Mouse (Mus musculus): Measurements from ENCODE around the gene Ctc1. TPM values are rescaled to one million over a fixed set of nuclear protein-coding genes. Genes with fewer than 3 reads are reported as not detected.

Ctc1 gene
- polyA plus RNA-seq, 2 experiments, result 44.6 to 76.4 TPM

- peak; percentile 47; the same call in 1 of the 2 replicates for ATAC-seq (ENCODE audit: low FRiP score, low read depth)
- Histone ChIP-seq H3K9me3 (ENCODE audit: control insufficient read depth, low read length) (no peaks in the 10 kb centered on the region), H3K36me3 (ENCODE audit: control insufficient read depth, insufficient read depth, low read length) (peaks cover 9% of the 10 kb centered on the region), H3K9ac (ENCODE audit: low read depth, low read length, severe bottlenecking) (no peak overlapping the region), H3K4me1 (ENCODE audit: control insufficient read depth, insufficient read depth, low read length) (no peaks in the 10 kb centered on the region), H3K27ac (replicated peaks; ENCODE audit: low read depth, low read length) (no peak overlapping the region), H3K27me3 (ENCODE audit: control insufficient read depth, insufficient read depth, low read length) (no peaks in the 10 kb centered on the region), H3K4me2 (replicated peaks; ENCODE audit: low read depth, low read length, severe bottlenecking) (no peak overlapping the region), H3K4me3 (replicated peaks; ENCODE audit: low read length) (no peak overlapping the region)
- WGBS, result 36% methylated on average over 4 of the region's 4 CpGs
- TF ChIP-seq POLR2A (IDR thresholded peaks at IDR 0.05; ENCODE audit: borderline replicate concordance, extremely low read depth, insufficient read depth, insufficient read length), result no peak
- peak; percentile 86 for DNase-seq (ENCODE audit: low spot score)
Observed at GRCm38 (mm10) chr11:68982639-68983369, 32.9 kb upstream of the Ctc1 start.

GRCm38 (mm10) chr11:68987365-68987882 lies 28.3 kb upstream of the Ctc1 start:
- DNase-seq (ENCODE audit: low spot score) (no peak), ATAC-seq (ENCODE audit: low FRiP score, low read depth) (no peak)
- WGBS, result 93% methylated on average over 11 of the region's 11 CpGs
- Histone ChIP-seq H3K4me1 (ENCODE audit: control insufficient read depth, insufficient read depth, low read length) (no peaks in the 10 kb centered on the region), H3K36me3 (ENCODE audit: control insufficient read depth, insufficient read depth, low read length) (peaks cover 52% of the 10 kb centered on the region), H3K27ac (replicated peaks; ENCODE audit: low read depth, low read length) (no peak overlapping the region), H3K9me3 (ENCODE audit: control insufficient read depth, low read length) (no peaks in the 10 kb centered on the region), H3K9ac (ENCODE audit: low read depth, low read length, severe bottlenecking) (no peak overlapping the region), H3K4me3 (replicated peaks; ENCODE audit: low read length) (no peak overlapping the region), H3K4me2 (replicated peaks; ENCODE audit: low read depth, low read length, severe bottlenecking) (no peak overlapping the region), H3K27me3 (ENCODE audit: control insufficient read depth, insufficient read depth, low read length) (no peaks in the 10 kb centered on the region)
- TF ChIP-seq POLR2A (IDR thresholded peaks at IDR 0.05; ENCODE audit: borderline replicate concordance, extremely low read depth, insufficient read depth, insufficient read length), result no peak

- Histone ChIP-seq H3K9me3 (ENCODE audit: control insufficient read depth, low read length) (no peaks in the 10 kb centered on the region), H3K4me2 (replicated peaks; ENCODE audit: low read depth, low read length, severe bottlenecking) (no peak overlapping the region), H3K4me1 (ENCODE audit: control insufficient read depth, insufficient read depth, low read length) (no peaks in the 10 kb centered on the region), H3K27ac (replicated peaks; ENCODE audit: low read depth, low read length) (no peak overlapping the region), H3K4me3 (replicated peaks; ENCODE audit: low read length) (no peak overlapping the region), H3K9ac (ENCODE audit: low read depth, low read length, severe bottlenecking) (no peak overlapping the region), H3K27me3 (ENCODE audit: control insufficient read depth, insufficient read depth, low read length) (no peaks in the 10 kb centered on the region), H3K36me3 (ENCODE audit: control insufficient read depth, insufficient read depth, low read length) (peaks cover 61% of the 10 kb centered on the region)
- ATAC-seq (ENCODE audit: low FRiP score, low read depth) (no peak), DNase-seq (ENCODE audit: low spot score) (no peak)
- no peak for TF ChIP-seq POLR2A (IDR thresholded peaks at IDR 0.05; ENCODE audit: borderline replicate concordance, extremely low read depth, insufficient read depth, insufficient read length)
- 91% methylated on average over 17 of the region's 17 CpGs for WGBS
Observed at GRCm38 (mm10) chr11:68988341-68988740, 27.4 kb upstream of the Ctc1 start.

- no peak for TF ChIP-seq POLR2A (IDR thresholded peaks at IDR 0.05; ENCODE audit: borderline replicate concordance, extremely low read depth, insufficient read depth, insufficient read length)
- H3K36me3 ChIP-seq (ENCODE audit: control insufficient read depth, insufficient read depth, low read length), result peaks cover 91% of the 10 kb centered on the region
- no peak for ATAC-seq (ENCODE audit: low FRiP score, low read depth)
Observed at GRCm38 (mm10) chr11:68993122-68993521, 22.6 kb upstream of the Ctc1 start.

GRCm38 (mm10) chr11:68994377-68994776 lies 21.3 kb upstream of the Ctc1 start:
- 91% methylated on average over 3 of the region's 3 CpGs for WGBS
- Histone ChIP-seq H3K9me3 (ENCODE audit: control insufficient read depth, low read length) (no peaks in the 10 kb centered on the region), H3K27me3 (ENCODE audit: control insufficient read depth, insufficient read depth, low read length) (no peaks in the 10 kb centered on the region), H3K4me2 (replicated peaks; ENCODE audit: low read depth, low read length, severe bottlenecking) (no peak overlapping the region), H3K4me1 (ENCODE audit: control insufficient read depth, insufficient read depth, low read length) (no peaks in the 10 kb centered on the region), H3K4me3 (replicated peaks; ENCODE audit: low read length) (no peak overlapping the region), H3K27ac (replicated peaks; ENCODE audit: low read depth, low read length) (no peak overlapping the region), H3K36me3 (ENCODE audit: control insufficient read depth, insufficient read depth, low read length) (peaks cover 92% of the 10 kb centered on the region), H3K9ac (ENCODE audit: low read depth, low read length, severe bottlenecking) (no peak overlapping the region)
- DNase-seq (ENCODE audit: low spot score), result no peak
- no peak for TF ChIP-seq POLR2A (IDR thresholded peaks at IDR 0.05; ENCODE audit: borderline replicate concordance, extremely low read depth, insufficient read depth, insufficient read length)
- ATAC-seq (ENCODE audit: low FRiP score, low read depth), result no peak

More at GRCm38 (mm10) chr11:68993122-68993521, 22.6 kb upstream of the Ctc1 start:
- DNase-seq (ENCODE audit: low spot score), result no peak
- no peak overlapping the region for H3K9ac ChIP-seq (ENCODE audit: low read depth, low read length, severe bottlenecking)
- no peaks in the 10 kb centered on the region for H3K9me3 ChIP-seq (ENCODE audit: control insufficient read depth, low read length)
- no peak overlapping the region for H3K4me2 ChIP-seq (replicated peaks; ENCODE audit: low read depth, low read length, severe bottlenecking)
- no peaks in the 10 kb centered on the region for H3K4me1 ChIP-seq (ENCODE audit: control insufficient read depth, insufficient read depth, low read length)
- no peaks in the 10 kb centered on the region for H3K27me3 ChIP-seq (ENCODE audit: control insufficient read depth, insufficient read depth, low read length)
- no peak overlapping the region for H3K4me3 ChIP-seq (replicated peaks; ENCODE audit: low read length)
- 91% methylated on average over 7 of the region's 7 CpGs for WGBS
- no peak overlapping the region for H3K27ac ChIP-seq (replicated peaks; ENCODE audit: low read depth, low read length)

All from limb, embryonic 14.5 days (tissue).